Mouse (Mus musculus): ENCODE results near the gene Ntn1. TPM values are rescaled to one million over a fixed set of nuclear protein-coding genes. Genes with fewer than 3 reads are reported as not detected.

Ntn1 gene
- polyA plus RNA-seq, 1 experiment: 15.6 TPM

DNA sequence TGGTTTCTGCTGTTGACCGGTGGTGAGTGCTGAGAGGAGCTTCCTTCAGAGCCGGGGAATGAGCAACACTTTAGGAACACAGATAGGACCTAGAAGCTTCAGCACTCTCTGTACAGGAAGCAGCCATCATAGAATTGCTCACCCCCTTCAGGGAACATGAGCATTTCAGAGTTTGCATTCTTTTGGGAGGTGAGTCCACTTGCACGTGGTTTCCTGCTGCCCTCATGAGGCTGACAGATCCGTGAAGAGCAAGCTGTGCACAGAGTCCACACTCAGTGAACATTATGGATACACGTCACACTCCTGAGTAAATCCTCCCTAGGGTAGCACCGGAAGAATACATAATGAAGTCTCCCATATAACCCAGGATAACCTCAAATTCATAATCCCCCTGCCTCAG, 205.5 kb downstream of the Ntn1 start:
- no peak overlapping the region for H3K4me2 ChIP-seq (ENCODE audit: low read depth)
- H3K27me3 ChIP-seq (ENCODE audit: control insufficient read depth, insufficient read depth, insufficient read length): no peaks in the 10 kb centered on the region
- H3ac ChIP-seq (ENCODE audit: control insufficient read depth, insufficient read length): no peak overlapping the region
- no peaks in the 10 kb centered on the region for H3K79me2 ChIP-seq (ENCODE audit: control insufficient read depth, insufficient read depth)
- no peak overlapping the region for H3K4me3 ChIP-seq
- no peaks in the 10 kb centered on the region for H3K36me3 ChIP-seq (ENCODE audit: control insufficient read depth, insufficient read depth)
- TF ChIP-seq MYOD1 (IDR thresholded peaks at IDR 0.05; ENCODE audit: control insufficient read depth in 1 of 3, insufficient read length in 2 of 3, low read depth in 2 of 3): no peak
- TF ChIP-seq POLR2AphosphoS2 (IDR thresholded peaks at IDR 0.05; ENCODE audit: insufficient read length, low read depth): no peak
- TF ChIP-seq SRF (IDR thresholded peaks at IDR 0.05; ENCODE audit: control insufficient read depth, insufficient read length, low read depth): no peak
- no peak for TF ChIP-seq REST (IDR thresholded peaks at IDR 0.05; ENCODE audit: insufficient read depth, insufficient read length)
- no peak for TF ChIP-seq MYOG (IDR thresholded peaks at IDR 0.05; ENCODE audit: control insufficient read depth in 1 of 3, insufficient read depth in 1 of 3, insufficient read length in 2 of 3, low read depth in 2 of 3)
- TF ChIP-seq TCF12 (IDR thresholded peaks at IDR 0.05; ENCODE audit: insufficient read depth, poor library complexity, severe bottlenecking): no peak
- no peak for TF ChIP-seq CEBPB (IDR thresholded peaks at IDR 0.05; ENCODE audit: insufficient read depth, poor library complexity, severe bottlenecking)
- no peak for TF ChIP-seq E2F4 (IDR thresholded peaks at IDR 0.05; ENCODE audit: insufficient read depth)
- TF ChIP-seq POLR2A (IDR thresholded peaks at IDR 0.05; ENCODE audit: insufficient read length, low read depth): no peak
- TF ChIP-seq MAX (IDR thresholded peaks at IDR 0.05; ENCODE audit: low read depth): no peak
- no peak for TF ChIP-seq TCF3 (IDR thresholded peaks at IDR 0.05; ENCODE audit: insufficient read length, low read depth)
- TF ChIP-seq USF1 (IDR thresholded peaks at IDR 0.05; ENCODE audit: low read depth): no peak

DNA sequence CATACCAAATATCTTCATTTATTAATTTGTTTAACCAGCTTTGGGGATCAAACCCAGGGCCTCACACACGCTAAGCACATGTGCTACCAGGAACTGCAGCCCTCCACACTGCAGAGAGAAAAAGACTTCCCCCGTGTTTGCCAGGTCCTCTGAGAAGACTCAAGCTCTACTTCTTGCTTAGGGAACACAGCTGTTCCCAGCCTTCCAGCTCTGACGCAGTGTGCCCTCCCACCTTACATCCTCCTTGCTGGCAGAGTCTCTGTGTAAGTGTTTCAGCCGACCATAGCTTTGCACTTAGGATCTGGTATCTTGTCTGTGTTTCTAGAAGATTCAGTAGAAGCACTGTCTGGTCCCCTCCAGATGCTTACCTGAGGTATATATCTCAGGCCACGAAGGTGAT, 209.8 kb downstream of the Ntn1 start:
- Histone ChIP-seq H3K79me2 (ENCODE audit: control insufficient read depth, insufficient read depth) (no peaks in the 10 kb centered on the region), H3K27me3 (ENCODE audit: control insufficient read depth, insufficient read depth, insufficient read length) (no peaks in the 10 kb centered on the region), H3K4me2 (ENCODE audit: low read depth) (no peak overlapping the region), H3K36me3 (ENCODE audit: control insufficient read depth, insufficient read depth) (no peaks in the 10 kb centered on the region), H3ac (ENCODE audit: control insufficient read depth, insufficient read length) (no peak overlapping the region), H3K4me3 (no peak overlapping the region)
- TF ChIP-seq TCF3 (IDR thresholded peaks at IDR 0.05; ENCODE audit: insufficient read length, low read depth) (no peak), TCF12 (IDR thresholded peaks at IDR 0.05; ENCODE audit: insufficient read depth, poor library complexity, severe bottlenecking) (no peak)

GRCm38 (mm10) chr11:68188695-68189201, 211.9 kb downstream of the Ntn1 start:
- no peak overlapping the region for H3K4me3 ChIP-seq
- no peak overlapping the region for H3K4me2 ChIP-seq (ENCODE audit: low read depth)
- H3K79me2 ChIP-seq (ENCODE audit: control insufficient read depth, insufficient read depth): no peaks in the 10 kb centered on the region
- no peaks in the 10 kb centered on the region for H3K27me3 ChIP-seq (ENCODE audit: control insufficient read depth, insufficient read depth, insufficient read length)
- TF ChIP-seq CEBPB (IDR thresholded peaks at IDR 0.05; ENCODE audit: insufficient read depth, poor library complexity, severe bottlenecking): no peak
- TF ChIP-seq E2F4 (IDR thresholded peaks at IDR 0.05; ENCODE audit: insufficient read depth): no peak
- no peak for TF ChIP-seq USF1 (IDR thresholded peaks at IDR 0.05; ENCODE audit: low read depth)
- no peak for TF ChIP-seq POLR2AphosphoS2 (IDR thresholded peaks at IDR 0.05; ENCODE audit: insufficient read length, low read depth)
- TF ChIP-seq SRF (IDR thresholded peaks at IDR 0.05; ENCODE audit: control insufficient read depth, insufficient read length, low read depth): no peak
- TF ChIP-seq TCF3 (IDR thresholded peaks at IDR 0.05; ENCODE audit: insufficient read length, low read depth): no peak
- no peak for TF ChIP-seq POLR2A (IDR thresholded peaks at IDR 0.05; ENCODE audit: insufficient read length, low read depth)
- no peak for TF ChIP-seq MYOG (IDR thresholded peaks at IDR 0.05; ENCODE audit: control insufficient read depth in 1 of 3, insufficient read depth in 1 of 3, insufficient read length in 2 of 3, low read depth in 2 of 3)
- no peak for TF ChIP-seq MYOD1 (IDR thresholded peaks at IDR 0.05; ENCODE audit: control insufficient read depth in 1 of 3, insufficient read length in 2 of 3, low read depth in 2 of 3)
- TF ChIP-seq REST (IDR thresholded peaks at IDR 0.05; ENCODE audit: insufficient read depth, insufficient read length): no peak
- TF ChIP-seq MAX (IDR thresholded peaks at IDR 0.05; ENCODE audit: low read depth): no peak
- no peak for TF ChIP-seq TCF12 (IDR thresholded peaks at IDR 0.05; ENCODE audit: insufficient read depth, poor library complexity, severe bottlenecking)
- no peak overlapping the region for H3ac ChIP-seq (ENCODE audit: control insufficient read depth, insufficient read length)
- no peaks in the 10 kb centered on the region for H3K36me3 ChIP-seq (ENCODE audit: control insufficient read depth, insufficient read depth)

DNA sequence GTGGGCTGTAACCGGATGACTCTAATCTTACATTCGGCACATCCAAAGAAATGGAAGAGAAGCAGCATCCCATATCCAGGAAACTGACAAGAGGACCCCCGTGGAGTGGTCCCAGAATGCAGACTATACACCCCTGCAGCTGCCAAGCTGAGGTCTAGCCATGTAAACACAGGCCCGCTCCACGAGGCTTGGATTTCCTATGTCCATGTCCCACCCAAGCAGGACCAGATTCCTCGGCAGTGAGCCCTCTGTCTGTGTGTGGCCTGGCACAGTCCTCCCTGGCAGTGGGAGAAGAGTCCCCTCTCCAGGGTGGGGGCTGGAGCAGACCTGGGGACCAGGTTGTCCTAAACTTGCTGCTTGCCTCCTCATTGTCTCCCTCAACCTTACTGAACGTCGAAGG, 213.4 kb downstream of the Ntn1 start:
- H3K79me2 ChIP-seq (ENCODE audit: control insufficient read depth, insufficient read depth): no peaks in the 10 kb centered on the region
- no peaks in the 10 kb centered on the region for H3K27me3 ChIP-seq (ENCODE audit: control insufficient read depth, insufficient read depth, insufficient read length)
- TF ChIP-seq MYOD1 (IDR thresholded peaks at IDR 0.05; ENCODE audit: control insufficient read depth in 1 of 3, insufficient read length in 2 of 3, low read depth in 2 of 3) (no peak), CEBPB (IDR thresholded peaks at IDR 0.05; ENCODE audit: insufficient read depth, poor library complexity, severe bottlenecking) (no peak), USF1 (IDR thresholded peaks at IDR 0.05; ENCODE audit: low read depth) (no peak), TCF3 (IDR thresholded peaks at IDR 0.05; ENCODE audit: insufficient read length, low read depth) (no peak), TCF12 (IDR thresholded peaks at IDR 0.05; ENCODE audit: insufficient read depth, poor library complexity, severe bottlenecking) (no peak), REST (IDR thresholded peaks at IDR 0.05; ENCODE audit: insufficient read depth, insufficient read length) (no peak), POLR2A (IDR thresholded peaks at IDR 0.05; ENCODE audit: insufficient read length, low read depth) (no peak), SRF (IDR thresholded peaks at IDR 0.05; ENCODE audit: control insufficient read depth, insufficient read length, low read depth) (no peak), E2F4 (IDR thresholded peaks at IDR 0.05; ENCODE audit: insufficient read depth) (no peak), MAX (IDR thresholded peaks at IDR 0.05; ENCODE audit: low read depth) (no peak), POLR2AphosphoS2 (IDR thresholded peaks at IDR 0.05; ENCODE audit: insufficient read length, low read depth) (no peak), MYOG (IDR thresholded peaks at IDR 0.05; ENCODE audit: control insufficient read depth in 1 of 3, insufficient read depth in 1 of 3, insufficient read length in 2 of 3, low read depth in 2 of 3) (no peak)
- no peak overlapping the region for H3K4me3 ChIP-seq
- H3ac ChIP-seq (ENCODE audit: control insufficient read depth, insufficient read length): no peak overlapping the region
- H3K36me3 ChIP-seq (ENCODE audit: control insufficient read depth, insufficient read depth): no peaks in the 10 kb centered on the region
- no peak overlapping the region for H3K4me2 ChIP-seq (ENCODE audit: low read depth)

GRCm38 (mm10) chr11:68185647-68186046, 215.0 kb downstream of the Ntn1 start:
- Histone ChIP-seq H3ac (ENCODE audit: control insufficient read depth, insufficient read length) (no peak overlapping the region), H3K4me2 (ENCODE audit: low read depth) (no peak overlapping the region), H3K27me3 (ENCODE audit: control insufficient read depth, insufficient read depth, insufficient read length) (no peaks in the 10 kb centered on the region), H3K79me2 (ENCODE audit: control insufficient read depth, insufficient read depth) (no peaks in the 10 kb centered on the region), H3K4me3 (no peak overlapping the region), H3K36me3 (ENCODE audit: control insufficient read depth, insufficient read depth) (no peaks in the 10 kb centered on the region)
- TF ChIP-seq MYOD1 (IDR thresholded peaks at IDR 0.05; ENCODE audit: control insufficient read depth in 1 of 3, insufficient read length in 2 of 3, low read depth in 2 of 3) (no peak), TCF3 (IDR thresholded peaks at IDR 0.05; ENCODE audit: insufficient read length, low read depth) (no peak), SRF (IDR thresholded peaks at IDR 0.05; ENCODE audit: control insufficient read depth, insufficient read length, low read depth) (no peak), REST (IDR thresholded peaks at IDR 0.05; ENCODE audit: insufficient read depth, insufficient read length) (no peak), TCF12 (IDR thresholded peaks at IDR 0.05; ENCODE audit: insufficient read depth, poor library complexity, severe bottlenecking) (no peak), MYOG (IDR thresholded peaks at IDR 0.05; ENCODE audit: control insufficient read depth in 1 of 3, insufficient read depth in 1 of 3, insufficient read length in 2 of 3, low read depth in 2 of 3) (no peak), POLR2AphosphoS2 (IDR thresholded peaks at IDR 0.05; ENCODE audit: insufficient read length, low read depth) (no peak)

All from myocyte (in vitro differentiated cells).